Mouse (Mus musculus): ENCODE measurements around the gene Vwa3a.
A peak's percentile ranks its signal among the peaks of the same experiment; 100 is the strongest.
"Not testable (repeated sequence)": the region's sequence is repeated elsewhere in the genome, so short reads cannot be mapped to it uniquely, and the experiment has no call there.

Gene Vwa3a

GRCm38 (mm10) chr7:120739018-120739417, at the start of gene Vwa3a:
Gene Vwa3a, plus strand, starts transcription at chr7:120739318.
- DNase-seq, result no peak

- DNase-seq, result peak; percentile 24
Observed at GRCm38 (mm10) chr7:120690634-120691033, 48.5 kb upstream of the Vwa3a start.

GRCm38 (mm10) chr7:120693831-120694375, 45.2 kb upstream of the Vwa3a start:
- peak; percentile 32 for DNase-seq

GRCm38 (mm10) chr7:120695196-120695595, 43.9 kb upstream of the Vwa3a start:
- DNase-seq, result no peak

- DNase-seq, result no peak
Observed at GRCm38 (mm10) chr7:120695641-120696040, 43.5 kb upstream of the Vwa3a start.

GRCm38 (mm10) chr7:120696331-120696730, 42.8 kb upstream of the Vwa3a start:
- no peak for DNase-seq

- no peak for DNase-seq
Observed at GRCm38 (mm10) chr7:120699586-120699985, 39.5 kb upstream of the Vwa3a start.

GRCm38 (mm10) chr7:120703888-120704287, 35.2 kb upstream of the Vwa3a start:
- DNase-seq, result no peak

- no peak for DNase-seq
Observed at GRCm38 (mm10) chr7:120712071-120712470, 27.0 kb upstream of the Vwa3a start.

- no peak for DNase-seq
Observed at GRCm38 (mm10) chr7:120713225-120713624, 25.9 kb upstream of the Vwa3a start.

GRCm38 (mm10) chr7:120713951-120714350, 25.2 kb upstream of the Vwa3a start:
- DNase-seq, result not testable (repeated sequence)

GRCm38 (mm10) chr7:120717261-120717660, 21.9 kb upstream of the Vwa3a start:
- no peak for DNase-seq

- DNase-seq, result no peak
Observed at GRCm38 (mm10) chr7:120721051-120721450, 18.1 kb upstream of the Vwa3a start.

GRCm38 (mm10) chr7:120721456-120721855, 17.7 kb upstream of the Vwa3a start:
- no peak for DNase-seq

GRCm38 (mm10) chr7:120722063-120722462, 17.1 kb upstream of the Vwa3a start:
- DNase-seq, result no peak

- DNase-seq, result no peak
Observed at GRCm38 (mm10) chr7:120722839-120723278, 16.3 kb upstream of the Vwa3a start.

GRCm38 (mm10) chr7:120727581-120727980, 11.5 kb upstream of the Vwa3a start:
- peak; percentile 57 for DNase-seq

GRCm38 (mm10) chr7:120729635-120730034, 9.5 kb upstream of the Vwa3a start:
- DNase-seq, result no peak

- DNase-seq, result no peak
Observed at GRCm38 (mm10) chr7:120732906-120733305, 6.2 kb upstream of the Vwa3a start.

- DNase-seq, result no peak
Observed at GRCm38 (mm10) chr7:120739558-120740101, 512 bp downstream of the Vwa3a start.

- DNase-seq, result no peak
Observed at GRCm38 (mm10) chr7:120743366-120744351, 4.5 kb downstream of the Vwa3a start.

- no peak for DNase-seq
Observed at GRCm38 (mm10) chr7:120744606-120745005, 5.5 kb downstream of the Vwa3a start.

- no peak for DNase-seq
Observed at GRCm38 (mm10) chr7:120746029-120746428, 6.9 kb downstream of the Vwa3a start.

GRCm38 (mm10) chr7:120746821-120747220, 7.7 kb downstream of the Vwa3a start:
- no peak for DNase-seq

Data from thymus, postnatal 25 days (tissue).